Mouse (Mus musculus) neural tube, embryonic 15.5 days (tissue): Measurements from ENCODE around the gene Syk. TPM values are rescaled to one million over a fixed set of nuclear protein-coding genes. Genes with fewer than 3 reads are reported as not detected.

Source experiments
- ATAC-seq: fragments of 200-750 bp; cut with Nextera tagmentation; 2 replicates; pipeline ENCODE4 v1.8.0; 2017; ENCODE audit warnings: mild to moderate bottlenecking, moderate TSS enrichment, moderate library complexity; ENCODE audit not compliant: low FRiP score
- H3K27ac ChIP-seq: fragments of 300-500 bp; sonication (generic); replicated peaks from 2 replicates; pipeline ENCODE4 v1.5.1; 2015; ENCODE audit warnings: mild to moderate bottlenecking, inconsistent platforms
- H3K27me3 ChIP-seq: fragments of 300-500 bp; sonication (generic); replicated peaks from 2 replicates; pipeline ENCODE4 v1.6.1; 2015; ENCODE audit warnings: inconsistent platforms
- H3K36me3 ChIP-seq: fragments of 300-500 bp; sonication (generic); 2 replicates; pipeline ENCODE4 v1.6.1; 2015; ENCODE audit warnings: inconsistent platforms
- H3K4me1 ChIP-seq: fragments of 300-500 bp; sonication (generic); 2 replicates; pipeline ENCODE4 v1.6.1; 2015; ENCODE audit warnings: inconsistent platforms
- H3K4me2 ChIP-seq: fragments of 300-500 bp; sonication (generic); 2 replicates; pipeline ENCODE4 v1.6.1; 2015; ENCODE audit warnings: inconsistent platforms, mild to moderate bottlenecking, moderate library complexity
- H3K4me3 ChIP-seq: fragments of 300-500 bp; sonication (generic); replicated peaks from 2 replicates; pipeline ENCODE4 v1.5.1; 2015; ENCODE audit warnings: mild to moderate bottlenecking, inconsistent platforms
- H3K9ac ChIP-seq: fragments of 300-500 bp; sonication (generic); replicated peaks from 2 replicates; pipeline ENCODE4 v1.6.1; 2015; ENCODE audit warnings: mild to moderate bottlenecking, inconsistent platforms
- H3K9me3 ChIP-seq: fragments of 300-500 bp; sonication (generic); replicated peaks from 2 replicates; pipeline ENCODE4 v1.6.1; 2016; ENCODE audit warnings: inconsistent platforms
- WGBS: fragments of 180-500 bp; shearing (Covaris S2); methylation state at CpG from one replicate; pipeline ENCODE4 v1.1.7; 2015; ENCODE audit warnings: mixed read lengths; 5-methylcytosine and 5-hydroxymethylcytosine counted together
- polyA plus RNA-seq: library from polyadenylated mRNA; unstranded; fragments of >200 nt; fragmentation: Nextera tagmentation; extraction: Ambion mirVana; gene quantifications from 2 replicates; pipeline ENCODE4 v1.2.1, GENCODE M21; 2015

The Syk gene
- polyA plus RNA-seq = 0.96 and 3.2 TPM in 2 replicates

GRCm38 (mm10) chr13:52582878-52583661, at the start of gene Syk:
Syk (plus strand) TSS chr13:52583173.
- peaks cover 21% of the 10 kb centered on the region for H3K27me3 ChIP-seq
- H3K9me3 ChIP-seq = no peaks in the 10 kb centered on the region
- H3K36me3 ChIP-seq = no peaks in the 10 kb centered on the region
- H3K4me2 ChIP-seq = peak within 1 kb of the TSS; percentile 96
- H3K4me1 ChIP-seq = peaks cover 9% of the 10 kb centered on the region
- peak; percentile 57; the same call in 1 of the 2 replicates for ATAC-seq
- H3K4me3 ChIP-seq = peak within 1 kb of the TSS; percentile 59
- peak within 1 kb of the TSS; percentile 42 for H3K9ac ChIP-seq
- H3K27ac ChIP-seq = no peak within 1 kb of the TSS
- WGBS = under 1% methylated on average over 68 of the region's 70 CpGs

DNA sequence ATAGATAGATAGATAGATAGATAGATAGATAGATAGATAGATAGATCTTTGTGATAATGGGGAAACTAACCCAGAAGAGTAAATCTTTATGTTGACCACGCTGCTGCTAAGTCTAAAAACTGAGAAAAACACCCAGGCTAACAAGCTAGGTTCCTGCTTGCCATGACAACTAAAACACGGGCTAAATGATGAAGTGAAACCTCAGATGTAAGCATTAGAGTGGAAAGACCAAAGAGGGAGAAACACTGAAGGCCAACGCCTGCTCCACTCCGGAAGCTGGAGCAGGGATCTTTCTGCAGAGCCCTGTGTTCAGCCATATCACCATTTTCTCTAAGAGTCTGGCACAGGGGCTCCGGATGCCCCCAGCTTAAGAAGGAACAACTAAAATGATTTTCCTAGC, 49.3 kb upstream of the Syk start:
- H3K9me3 ChIP-seq = no peaks in the 10 kb centered on the region
- H3K27ac ChIP-seq = no peak overlapping the region
- peaks cover 11% of the 10 kb centered on the region for H3K4me1 ChIP-seq
- H3K9ac ChIP-seq = no peak overlapping the region
- 0 out of 2 replicates have a peak, but pooled peaks cover 9% of the 10 kb centered on the region for H3K27me3 ChIP-seq
- H3K4me2 ChIP-seq = no peak overlapping the region
- 84% methylated on average over 5 of the region's 5 CpGs for WGBS
- H3K36me3 ChIP-seq = no peaks in the 10 kb centered on the region
- H3K4me3 ChIP-seq = no peak overlapping the region
- no peak for ATAC-seq

DNA sequence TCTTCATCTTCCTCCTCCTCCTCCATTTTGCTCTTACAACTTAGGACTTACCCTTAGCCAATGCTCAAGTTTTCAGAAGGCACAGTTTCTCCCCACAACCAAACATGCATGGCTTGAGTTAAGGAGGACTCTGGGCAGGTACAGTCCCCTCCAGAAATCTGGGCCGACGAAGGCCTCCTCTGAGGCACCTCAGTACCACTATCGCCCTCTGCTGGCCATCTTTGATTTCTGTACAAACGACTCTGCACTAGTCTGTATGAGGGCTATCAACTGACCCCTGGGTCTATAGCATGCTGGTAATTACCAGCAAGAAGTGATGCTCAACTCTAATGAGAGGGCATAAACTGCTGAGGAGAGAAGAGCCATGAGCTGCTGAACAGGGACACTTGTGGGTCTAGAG, 47.4 kb upstream of the Syk start:
- no peak overlapping the region for H3K4me3 ChIP-seq
- no peaks in the 10 kb centered on the region for H3K9me3 ChIP-seq
- 7% methylated on average over 4 of the region's 4 CpGs for WGBS
- no peak overlapping the region for H3K9ac ChIP-seq
- no peaks in the 10 kb centered on the region for H3K36me3 ChIP-seq
- H3K4me1 ChIP-seq = no peaks in the 10 kb centered on the region; the same call in 1 of the 2 replicates
- H3K27ac ChIP-seq = no peak overlapping the region
- peak; percentile 31; the same call in 1 of the 2 replicates for ATAC-seq
- H3K27me3 ChIP-seq = 0 out of 2 replicates have a peak, but pooled peaks cover 3% of the 10 kb centered on the region
- no peak overlapping the region for H3K4me2 ChIP-seq

GRCm38 (mm10) chr13:52537754-52538587, 45.0 kb upstream of the Syk start:
- no peak for ATAC-seq
- Histone ChIP-seq H3K27me3 (0 out of 2 replicates have a peak, but pooled peaks cover 3% of the 10 kb centered on the region), H3K9ac (no peak overlapping the region), H3K4me1 (no peaks in the 10 kb centered on the region; the same call in 1 of the 2 replicates), H3K9me3 (no peaks in the 10 kb centered on the region), H3K4me2 (no peak overlapping the region), H3K36me3 (no peaks in the 10 kb centered on the region), H3K27ac (no peak overlapping the region), H3K4me3 (no peak overlapping the region)
- 97% methylated on average over 26 of the region's 26 CpGs for WGBS

GRCm38 (mm10) chr13:52538588-52539116, 44.3 kb upstream of the Syk start:
- Histone ChIP-seq H3K27me3 (0 out of 2 replicates have a peak, but pooled peaks cover 3% of the 10 kb centered on the region), H3K9me3 (no peaks in the 10 kb centered on the region), H3K4me2 (no peak overlapping the region), H3K9ac (no peak overlapping the region), H3K36me3 (no peaks in the 10 kb centered on the region), H3K4me3 (no peak overlapping the region), H3K27ac (no peak overlapping the region), H3K4me1 (no peaks in the 10 kb centered on the region; the same call in 1 of the 2 replicates)
- ATAC-seq = no peak
- 89% methylated on average over 9 of the region's 9 CpGs for WGBS

- no peaks in the 10 kb centered on the region for H3K9me3 ChIP-seq
- no peaks in the 10 kb centered on the region for H3K36me3 ChIP-seq
- H3K4me2 ChIP-seq = no peak overlapping the region
- H3K27ac ChIP-seq = no peak overlapping the region
- H3K9ac ChIP-seq = no peak overlapping the region
- no peak for ATAC-seq
- 82% methylated on average over 6 of the region's 6 CpGs for WGBS
- no peaks in the 10 kb centered on the region for H3K27me3 ChIP-seq
- no peaks in the 10 kb centered on the region; the same call in 1 of the 2 replicates for H3K4me1 ChIP-seq
- H3K4me3 ChIP-seq = no peak overlapping the region
Measured at GRCm38 (mm10) chr13:52539461-52539860, 43.5 kb upstream of the Syk start.

GRCm38 (mm10) chr13:52541385-52542035, 41.5 kb upstream of the Syk start:
- 77% methylated on average over 5 of the region's 5 CpGs for WGBS

DNA sequence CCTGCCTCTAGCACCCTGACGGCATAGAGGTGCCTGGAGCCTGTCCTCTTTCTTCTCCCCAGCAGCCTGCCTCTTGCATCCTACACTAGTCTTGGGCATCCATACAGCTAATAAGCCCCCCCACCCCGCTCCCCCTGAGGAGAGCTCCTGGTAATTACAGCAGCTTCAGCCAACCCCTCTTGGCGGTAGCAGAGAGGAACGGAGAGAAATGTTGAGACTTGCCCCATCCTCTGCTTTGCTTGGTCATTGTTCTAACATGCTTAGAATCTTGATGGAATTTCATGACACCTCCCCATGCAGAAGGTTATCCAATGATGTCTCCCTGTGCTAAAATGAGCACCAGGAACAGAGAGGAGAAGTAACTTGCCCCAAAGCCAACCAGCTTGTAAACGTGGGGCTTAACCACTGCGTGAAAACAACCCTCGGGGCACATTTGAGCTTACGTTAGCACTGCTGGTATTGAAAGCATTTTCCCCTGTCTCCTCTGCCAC, 40.9 kb upstream of the Syk start:
- Histone ChIP-seq H3K4me1 (no peaks in the 10 kb centered on the region; the same call in 1 of the 2 replicates), H3K36me3 (no peaks in the 10 kb centered on the region), H3K27me3 (no peaks in the 10 kb centered on the region), H3K4me3 (no peak overlapping the region), H3K27ac (no peak overlapping the region), H3K9ac (no peak overlapping the region), H3K4me2 (no peak overlapping the region), H3K9me3 (no peaks in the 10 kb centered on the region)
- ATAC-seq = no peak
- 69% methylated on average over 8 of the region's 8 CpGs for WGBS

More at GRCm38 (mm10) chr13:52541385-52542035, 41.5 kb upstream of the Syk start:
- Histone ChIP-seq H3K4me3 (no peak overlapping the region), H3K9ac (no peak overlapping the region), H3K9me3 (no peaks in the 10 kb centered on the region), H3K36me3 (no peaks in the 10 kb centered on the region), H3K4me1 (no peaks in the 10 kb centered on the region; the same call in 1 of the 2 replicates), H3K27me3 (no peaks in the 10 kb centered on the region), H3K27ac (no peak overlapping the region), H3K4me2 (no peak overlapping the region)
- ATAC-seq = no peak

DNA sequence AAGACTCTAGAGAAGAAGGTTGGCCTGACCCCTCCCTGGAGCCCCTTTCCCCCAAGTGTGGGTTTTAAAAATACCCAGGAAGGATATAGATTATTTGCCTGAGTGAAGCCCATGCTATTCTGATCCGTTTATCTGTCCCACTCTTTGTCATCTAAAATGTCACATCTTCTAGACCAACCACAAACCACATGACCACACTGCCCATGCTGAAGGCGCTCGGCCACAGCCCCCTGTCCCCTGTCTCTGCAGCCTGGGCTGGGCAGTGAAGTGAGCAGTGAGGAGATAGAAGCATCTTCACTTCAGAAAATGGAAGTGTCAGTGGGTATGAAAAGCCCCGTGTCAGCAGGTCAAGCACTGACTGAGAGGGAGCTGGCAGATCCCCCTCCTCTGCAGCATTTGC, 40.3 kb upstream of the Syk start:
- no peaks in the 10 kb centered on the region for H3K9me3 ChIP-seq
- no peak overlapping the region for H3K4me3 ChIP-seq
- no peak overlapping the region for H3K4me2 ChIP-seq
- no peak overlapping the region for H3K27ac ChIP-seq
- H3K9ac ChIP-seq = no peak overlapping the region
- H3K36me3 ChIP-seq = no peaks in the 10 kb centered on the region
- no peak for ATAC-seq
- H3K4me1 ChIP-seq = no peaks in the 10 kb centered on the region; the same call in 1 of the 2 replicates
- WGBS = 76% methylated on average over 4 of the region's 4 CpGs
- H3K27me3 ChIP-seq = no peaks in the 10 kb centered on the region

- 79% methylated on average over 6 of the region's 6 CpGs for WGBS
- H3K9me3 ChIP-seq = no peaks in the 10 kb centered on the region
- no peaks in the 10 kb centered on the region for H3K36me3 ChIP-seq
- no peak for ATAC-seq
- H3K9ac ChIP-seq = no peak overlapping the region
- no peak overlapping the region for H3K4me3 ChIP-seq
- H3K4me2 ChIP-seq = no peak overlapping the region
- H3K27ac ChIP-seq = no peak overlapping the region
- no peaks in the 10 kb centered on the region; the same call in 1 of the 2 replicates for H3K4me1 ChIP-seq
- H3K27me3 ChIP-seq = no peaks in the 10 kb centered on the region
Measured at GRCm38 (mm10) chr13:52546288-52546687, 36.7 kb upstream of the Syk start.

DNA sequence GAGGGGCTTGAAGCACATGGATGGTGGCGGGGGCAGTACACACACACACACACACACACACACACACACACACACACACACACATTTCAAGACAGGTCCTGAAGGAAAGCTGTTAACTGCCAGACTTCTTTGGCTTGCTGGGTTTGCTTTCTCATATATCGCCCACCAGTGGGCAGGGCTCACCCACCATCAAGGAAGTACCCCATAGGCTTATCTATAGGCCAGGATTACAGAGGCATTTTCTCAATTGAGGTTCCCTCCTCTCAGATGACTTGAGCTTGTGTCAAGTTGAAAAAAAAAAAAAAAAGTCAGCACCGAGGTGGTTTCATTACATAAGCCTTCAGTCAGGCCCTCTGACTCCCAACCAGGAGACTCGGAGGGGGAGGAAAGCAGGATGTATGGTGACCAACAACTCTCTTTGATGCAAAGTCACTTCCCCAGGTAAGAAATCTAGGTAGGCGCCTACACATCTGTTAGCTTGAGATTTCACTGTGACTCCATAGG, 32.2 kb upstream of the Syk start:
- Histone ChIP-seq H3K9me3 (no peaks in the 10 kb centered on the region), H3K27ac (no peak overlapping the region), H3K9ac (no peak overlapping the region), H3K27me3 (no peaks in the 10 kb centered on the region), H3K4me1 (no peaks in the 10 kb centered on the region), H3K36me3 (no peaks in the 10 kb centered on the region), H3K4me3 (no peak overlapping the region), H3K4me2 (no peak overlapping the region)
- ATAC-seq = no peak
- WGBS = 79% methylated on average over 5 of the region's 5 CpGs
